ENCODE assay signal across 7 mouse cellular contexts in genomic region chr8:12960609-12961008, GRCm38 (mm10).
"Had no signal": no experiment of that assay in that cellular context is flagged by ENCODE, and none has a peak within 500 bp of the region (broad histone marks: within the 10 kb centered on the region; RNA-seq: fewer than 3 reads in every experiment).

No protein-coding gene starts in this region.

- H3K4me1 ChIP-seq: liver, embryonic 12.5 days had no signal

- H3K36me3 ChIP-seq: liver, embryonic 12.5 days had no signal

- H3K27me3 ChIP-seq: midbrain, embryonic 13.5 days; neural tube, embryonic 12.5 days had no signal

- H3K4me2 ChIP-seq: liver, embryonic 12.5 days; midbrain, embryonic 13.5 days; neural tube, embryonic 12.5 days had no signal

- DNase-seq: thymus, adult 18-20 months; thymus, postnatal 14 days had no signal

- H3K9ac ChIP-seq: liver, embryonic 12.5 days; midbrain, embryonic 13.5 days; neural tube, embryonic 12.5 days had no signal

- ATAC-seq: liver, embryonic 12.5 days; midbrain, embryonic 13.5 days had no signal

- H3K9me3 ChIP-seq: limb, embryonic 10.5 days; liver, embryonic 12.5 days; midbrain, embryonic 13.5 days; neural tube, embryonic 12.5 days had no signal

- H3K27ac ChIP-seq: left cerebral cortex, adult 2 months; limb, embryonic 10.5 days; liver, embryonic 12.5 days; midbrain, embryonic 13.5 days; neural tube, embryonic 12.5 days had no signal

- H3K4me3 ChIP-seq: left cerebral cortex, adult 2 months; limb, embryonic 10.5 days; liver, embryonic 12.5 days; midbrain, embryonic 13.5 days; neural tube, embryonic 12.5 days had no signal
